Mouse (Mus musculus) kidney, adult 2 months (tissue): ENCODE results near the gene Ror2.

Experiments
- CTCF ChIP-seq: fragments of 200-500 bp; conservative IDR thresholded peaks from 2 replicates; pipeline ENCODE4 v1.5.1; 2011; ENCODE audit warnings: low read depth, mild to moderate bottlenecking, control low read depth, low read length, moderate library complexity, mixed read lengths; ENCODE audit not compliant: insufficient read depth, insufficient read length
- POLR2A ChIP-seq: fragments of 200-500 bp; IDR thresholded peaks from one replicate; pipeline ENCODE4 v1.6.1; 2011; ENCODE audit warnings: low read depth, low read length, control low read depth

- TF ChIP-seq CTCF (no peak), POLR2A (no peak)
These were observed 179.2 kb downstream of the Ror2 start for GRCm38 (mm10) chr13:53106676-53107075.
